In genomic region chr9:20509676-20510075, GRCm38 (mm10) we compare ENCODE assay signal across 22 mouse cellular contexts. TPM values are rescaled to one million over a fixed set of nuclear protein-coding genes. Genes with fewer than 3 reads are reported as not detected.
DNase-seq lines count a peak whose midpoint lies in the region; ATAC-seq and TF ChIP-seq lines count a peak whose summit lies in the region.
"Had no signal": no experiment of that assay in that cellular context is flagged by ENCODE, and none has a peak within 500 bp of the region (broad histone marks: within the 10 kb centered on the region; RNA-seq: fewer than 3 reads in every experiment).

No protein-coding gene starts in this region.

- peak; percentile 56 for TF ChIP-seq EP300 in liver, embryonic 14.5 days (IDR thresholded peaks at IDR 0.05; ENCODE audit: low read depth)

- no peak for DNase-seq in testis, postnatal 14 days (ENCODE audit: low spot score)
- peak in 2 of 3 experiments; percentile 20 to 32 for DNase-seq in liver, embryonic 14.5 days (ENCODE audit: low read depth in 3 of 3, low spot score in 3 of 3)
- no peak for DNase-seq in ovary, postnatal 10 days (ENCODE audit: low spot score)
- DNase-seq in c-Kit-positive CD71-positive TER-119-positive erythroid progenitor cells, embryonic 14.5 days (ENCODE audit: low spot score): no peak
- DNase-seq in left cerebral cortex, adult 11 months (ENCODE audit: low spot score): no peak
- DNase-seq: adrenal gland, adult 2 months; adrenal gland, postnatal 25 days; cerebellum, adult 11-12 months; cerebellum, adult 9-10 months; cerebellum, postnatal 25 days; gastrocnemius, postnatal 10 days; heart, adult 18-20 months had no signal

- H3K4me3 ChIP-seq in intestine, postnatal 0 days (ENCODE audit: low read depth, low read length): no peak overlapping the region
- no peak overlapping the region for H3K4me3 ChIP-seq in intestine, embryonic 15.5 days (replicated peaks)
- no peak overlapping the region for H3K4me3 ChIP-seq in testis, adult 2 months (ENCODE audit: control insufficient read depth, low read depth, low read length)
- no peak overlapping the region for H3K4me3 ChIP-seq in liver, embryonic 14.5 days (ENCODE audit: insufficient read depth in 1 of 2, low read depth in 2 of 2, low read length in 2 of 2)
- H3K4me3 ChIP-seq: embryonic facial prominence, embryonic 13.5 days; forebrain, embryonic 12.5 days; heart, embryonic 10.5 days; heart, embryonic 15.5 days; hindbrain, embryonic 10.5 days had no signal

- H3K4me1 ChIP-seq in intestine, postnatal 0 days (replicated peaks; ENCODE audit: control insufficient read depth, insufficient read depth, low read length): no peaks in the 10 kb centered on the region
- no peaks in the 10 kb centered on the region; the same call in 1 of the 2 replicates for H3K4me1 ChIP-seq in intestine, embryonic 15.5 days (replicated peaks)
- H3K4me1 ChIP-seq in testis, adult 2 months (ENCODE audit: control insufficient read depth, insufficient read depth, low read length): no peaks in the 10 kb centered on the region
- peaks cover 9 to 29% of the 10 kb centered on the region in 2 experiments for H3K4me1 ChIP-seq in liver, embryonic 14.5 days (replicated peaks; ENCODE audit: control insufficient read depth in 2 of 2, insufficient read depth in 2 of 2, low read length in 1 of 2)
- H3K4me1 ChIP-seq: heart, embryonic 10.5 days had no signal

- no peak for TF ChIP-seq CTCF in intestine, postnatal 0 days (IDR thresholded peaks at IDR 0.05; ENCODE audit: low read depth)
- no peak for TF ChIP-seq CTCF in testis, adult 2 months (IDR thresholded peaks at IDR 0.05; ENCODE audit: control insufficient read depth, insufficient read depth, insufficient replicate concordance, low read depth, low read length)
- no peak for TF ChIP-seq CTCF in liver, embryonic 14.5 days (IDR thresholded peaks at IDR 0.05; ENCODE audit: low read depth)

- no peak for TF ChIP-seq POLR2A in testis, adult 2 months (IDR thresholded peaks at IDR 0.05; ENCODE audit: control insufficient read depth, low read depth, low read length)

- 0 out of 2 replicates have a peak overlapping the region, but pooled peaks have one; percentile 15 for H3K27ac ChIP-seq in intestine, postnatal 0 days (ENCODE audit: low read depth, low read length)
- no peak overlapping the region for H3K27ac ChIP-seq in intestine, embryonic 15.5 days
- H3K27ac ChIP-seq in testis, adult 2 months (ENCODE audit: control insufficient read depth, insufficient read depth, low read depth, low read length): peak overlapping the region; percentile 41; the same call in 1 of the 2 replicates
- H3K27ac ChIP-seq in liver, embryonic 14.5 days: no peak overlapping the region
- H3K27ac ChIP-seq: embryonic facial prominence, embryonic 13.5 days; forebrain, embryonic 12.5 days; heart, embryonic 10.5 days; heart, embryonic 15.5 days; hindbrain, embryonic 10.5 days; hindbrain, embryonic 14.5 days had no signal

- peaks cover 23% of the 10 kb centered on the region for H3K36me3 ChIP-seq in intestine, postnatal 0 days (ENCODE audit: control insufficient read depth, insufficient read depth)
- peaks cover 19% of the 10 kb centered on the region for H3K36me3 ChIP-seq in intestine, embryonic 15.5 days
- no peaks in the 10 kb centered on the region for H3K36me3 ChIP-seq in testis, adult 2 months (ENCODE audit: control insufficient read depth, insufficient read depth, low read length)
- H3K36me3 ChIP-seq in liver, embryonic 14.5 days (replicated peaks; ENCODE audit: control insufficient read depth, insufficient read depth, low read depth): peaks cover 13% of the 10 kb centered on the region

- H3K9me3 ChIP-seq in intestine, postnatal 0 days (ENCODE audit: control insufficient read depth): no peaks in the 10 kb centered on the region
- no peaks in the 10 kb centered on the region for H3K9me3 ChIP-seq in intestine, embryonic 15.5 days
- H3K9me3 ChIP-seq in liver, embryonic 14.5 days (ENCODE audit: control insufficient read depth, low read length): no peaks in the 10 kb centered on the region
- H3K9me3 ChIP-seq: embryonic facial prominence, embryonic 13.5 days; forebrain, embryonic 12.5 days; heart, embryonic 10.5 days; heart, embryonic 15.5 days; hindbrain, embryonic 10.5 days had no signal

- H3K27me3 ChIP-seq in intestine, postnatal 0 days (replicated peaks; ENCODE audit: control insufficient read depth, insufficient read depth, low read length): no peaks in the 10 kb centered on the region
- H3K27me3 ChIP-seq in intestine, embryonic 15.5 days (replicated peaks): no peaks in the 10 kb centered on the region
- H3K27me3 ChIP-seq in testis, adult 2 months (ENCODE audit: control insufficient read depth, insufficient read depth, low read length): no peaks in the 10 kb centered on the region
- H3K27me3 ChIP-seq in liver, embryonic 14.5 days (ENCODE audit: control insufficient read depth, insufficient read depth, low read length): no peaks in the 10 kb centered on the region
- H3K27me3 ChIP-seq: embryonic facial prominence, embryonic 13.5 days; forebrain, embryonic 12.5 days; heart, embryonic 15.5 days had no signal

- no peak overlapping the region for H3K9ac ChIP-seq in intestine, postnatal 0 days (ENCODE audit: low read depth, low read length)
- H3K9ac ChIP-seq in intestine, embryonic 15.5 days: no peak overlapping the region
- H3K9ac ChIP-seq in liver, embryonic 14.5 days (replicated peaks): no peak overlapping the region
- H3K9ac ChIP-seq: embryonic facial prominence, embryonic 13.5 days; forebrain, embryonic 12.5 days; heart, embryonic 15.5 days; hindbrain, embryonic 14.5 days had no signal

- H3K4me2 ChIP-seq in intestine, postnatal 0 days (replicated peaks; ENCODE audit: low read depth): no peak overlapping the region
- no peak overlapping the region for H3K4me2 ChIP-seq in intestine, embryonic 15.5 days (replicated peaks)
- no peak overlapping the region for H3K4me2 ChIP-seq in liver, embryonic 14.5 days (ENCODE audit: low read depth)
- H3K4me2 ChIP-seq: embryonic facial prominence, embryonic 13.5 days; forebrain, embryonic 12.5 days; heart, embryonic 15.5 days; hindbrain, embryonic 14.5 days had no signal

- WGBS in intestine, postnatal 0 days: 66% methylated on average over 3 of the region's 3 CpGs
- WGBS in intestine, embryonic 15.5 days: 74% methylated on average over 3 of the region's 3 CpGs
- 22% methylated on average over 3 of the region's 3 CpGs for WGBS in liver, embryonic 14.5 days (ENCODE audit: insufficient replicate concordance)

- no peak for ATAC-seq in intestine, postnatal 0 days
- no peak for ATAC-seq in intestine, embryonic 15.5 days
- ATAC-seq in liver, embryonic 14.5 days (ENCODE audit: insufficient read depth): peak; percentile 27; the same call in 1 of the 2 replicates
- ATAC-seq: forebrain, embryonic 16.5 days had no signal

RNA-seq across cellular contexts. Expression of gene Zfp266, which starts 11.5 kb away (rescaled TPM):
- 17.5 and 22.1 TPM in 2 replicates for polyA plus RNA-seq in intestine, postnatal 0 days (2015; fragmentation: Nextera tagmentation; extraction: Ambion mirVana)
- polyA plus RNA-seq in intestine, embryonic 15.5 days (2015; fragmentation: Nextera tagmentation; extraction: Ambion mirVana): 55.1 and 62.4 TPM in 2 replicates
- 2.1 and 2.5 TPM in 2 replicates for polyA plus RNA-seq in testis, adult 2 months (2012; rRNA removed)
- polyA plus RNA-seq in liver, embryonic 14.5 days (2012; rRNA removed): 3.6 and 5.0 TPM in 2 replicates
- 8.7 and 10.8 TPM in 2 replicates for polyA plus RNA-seq in liver, embryonic 14.5 days (2014; fragmentation: Nextera tagmentation; extraction: Ambion mirVana)

RNA-seq across cellular contexts. Expression of gene Zfp426, which starts 17.1 kb away (rescaled TPM):
- polyA plus RNA-seq in intestine, postnatal 0 days (2015; fragmentation: Nextera tagmentation; extraction: Ambion mirVana): 8.5 and 9.4 TPM in 2 replicates
- polyA plus RNA-seq in intestine, embryonic 15.5 days (2015; fragmentation: Nextera tagmentation; extraction: Ambion mirVana): 15.1 and 15.7 TPM in 2 replicates
- 8.8 and 9.4 TPM in 2 replicates for polyA plus RNA-seq in testis, adult 2 months (2012; rRNA removed)
- 2.4 and 3.4 TPM in 2 replicates for polyA plus RNA-seq in liver, embryonic 14.5 days (2012; rRNA removed)
- polyA plus RNA-seq in liver, embryonic 14.5 days (2014; fragmentation: Nextera tagmentation; extraction: Ambion mirVana): 7.2 and 7.3 TPM in 2 replicates

RNA-seq across cellular contexts. Expression of gene Zfp26, which starts 49.7 kb away (rescaled TPM):
- 5.3 and 5.6 TPM in 2 replicates for polyA plus RNA-seq in intestine, postnatal 0 days (2015; fragmentation: Nextera tagmentation; extraction: Ambion mirVana)
- polyA plus RNA-seq in intestine, embryonic 15.5 days (2015; fragmentation: Nextera tagmentation; extraction: Ambion mirVana): 11.9 and 14.7 TPM in 2 replicates
- 1.5 and 2.3 TPM in 2 replicates for polyA plus RNA-seq in testis, adult 2 months (2012; rRNA removed)
- 1.5 and 1.8 TPM in 2 replicates for polyA plus RNA-seq in liver, embryonic 14.5 days (2012; rRNA removed)
- 3.4 and 6.0 TPM in 2 replicates for polyA plus RNA-seq in liver, embryonic 14.5 days (2014; fragmentation: Nextera tagmentation; extraction: Ambion mirVana)

Comparison
In these comparisons a context has a peak if more than half of its experiments do, and no peak if none do; other contexts are left out.
1. H3K27ac ChIP-seq: peak in intestine, postnatal 0 days (single experiment) and testis, adult 2 months (single experiment); none in intestine, embryonic 15.5 days (single experiment) and liver, embryonic 14.5 days (single experiment).
2. DNase-seq: peak in liver, embryonic 14.5 days (2 of 3); none in testis, postnatal 14 days (single experiment), ovary, postnatal 10 days (single experiment), c-Kit-positive CD71-positive TER-119-positive erythroid progenitor cells, embryonic 14.5 days (single experiment) and left cerebral cortex, adult 11 months (single experiment).